Mouse (Mus musculus): Measurements from ENCODE around the gene Garnl3.

Gene Garnl3

DNA sequence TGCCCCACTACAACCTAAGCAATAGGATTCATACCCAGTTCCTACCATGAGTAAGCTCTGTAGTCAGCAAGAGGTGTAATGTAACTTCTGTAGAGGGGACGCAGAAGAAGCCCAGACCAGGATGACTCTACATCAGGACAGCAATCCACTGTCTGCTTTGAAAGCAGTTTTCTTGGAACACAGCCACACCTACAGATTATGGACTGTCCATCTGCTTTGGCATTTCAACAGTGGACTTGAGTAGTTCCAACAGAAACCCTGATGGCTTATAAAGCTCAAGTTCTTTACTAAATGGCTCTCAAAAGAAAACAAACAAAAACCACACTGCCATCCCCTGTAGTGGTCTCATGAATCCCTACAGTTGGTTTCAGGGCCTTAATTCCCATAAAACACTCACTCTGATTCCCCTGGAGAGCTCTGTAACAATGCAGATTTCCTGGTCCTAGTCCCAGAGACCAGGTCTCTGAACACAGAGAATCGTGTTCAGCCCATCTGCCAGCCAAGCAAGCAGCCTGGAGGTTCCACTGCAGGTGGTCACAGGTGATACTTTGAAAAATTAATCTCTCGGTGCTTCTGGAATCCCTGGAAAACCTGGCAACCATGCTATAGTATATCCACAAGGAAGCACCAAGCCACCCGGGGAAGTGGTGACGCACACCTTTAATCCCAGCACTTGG is 42.0 kb downstream of the Garnl3 start:
- DNase-seq (ENCODE audit: low read depth, low spot score): no peak

DNA sequence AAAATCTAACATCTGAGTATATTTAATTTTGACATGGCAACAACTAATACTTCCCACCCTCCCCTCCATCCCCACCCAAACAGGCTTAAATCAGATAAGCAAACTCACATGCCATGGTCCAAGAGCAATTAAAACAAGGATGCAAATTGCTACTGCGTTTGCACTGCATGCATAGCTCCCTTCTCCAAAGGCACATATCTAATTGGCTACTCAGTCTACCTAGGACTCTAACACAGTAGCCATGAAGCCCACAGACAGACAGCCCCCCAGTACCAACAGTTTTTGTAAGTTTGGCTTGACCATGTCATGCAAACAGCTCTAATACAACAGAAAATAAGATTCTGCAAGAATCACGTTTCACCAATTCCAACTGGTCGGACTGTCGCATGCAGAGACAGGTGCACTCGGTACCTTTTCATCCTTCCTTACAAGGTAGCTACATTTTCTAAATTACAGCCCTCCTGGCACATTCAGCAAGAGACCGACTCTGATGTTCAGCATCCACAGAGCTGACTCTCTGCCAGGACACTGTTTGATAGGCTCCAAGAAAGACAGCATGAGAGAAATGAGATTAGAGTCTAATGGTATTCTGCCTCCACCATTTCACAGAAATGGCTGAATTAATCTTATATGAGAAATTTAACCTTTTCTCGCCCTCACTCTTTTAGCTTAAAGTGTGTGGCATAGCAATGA is 44.6 kb downstream of the Garnl3 start:
- no peak for DNase-seq (ENCODE audit: low read depth, low spot score)

DNA sequence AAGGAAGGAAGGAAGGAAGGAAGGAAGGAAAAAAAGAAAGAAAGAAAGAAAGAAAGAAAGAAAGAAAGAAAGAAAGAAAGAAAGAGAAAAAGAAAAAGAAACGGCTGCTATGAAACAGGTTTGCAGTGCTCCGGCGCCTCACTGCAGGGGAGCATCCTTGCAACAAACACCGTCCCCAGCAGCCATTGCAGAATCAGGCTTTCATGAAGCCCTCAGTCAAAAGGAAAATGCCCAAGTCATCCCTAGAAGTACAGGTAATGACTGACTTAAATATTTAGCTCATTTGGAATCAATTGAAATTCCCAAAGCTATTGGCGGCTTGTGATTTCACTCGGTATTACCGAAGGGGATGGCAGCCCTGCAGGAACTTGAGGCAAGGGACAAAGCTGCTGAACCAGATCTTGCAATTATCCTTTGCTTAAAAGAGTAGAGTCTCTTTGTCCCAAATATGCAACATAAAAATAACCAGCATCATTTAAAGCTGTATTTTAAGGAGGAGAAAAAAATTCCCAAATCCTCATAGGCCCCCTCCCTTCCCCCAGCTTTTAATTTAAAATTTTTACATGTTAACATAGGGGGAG is 45.3 kb downstream of the Garnl3 start:
- peak; percentile 8 for DNase-seq (ENCODE audit: low read depth, low spot score)

DNA sequence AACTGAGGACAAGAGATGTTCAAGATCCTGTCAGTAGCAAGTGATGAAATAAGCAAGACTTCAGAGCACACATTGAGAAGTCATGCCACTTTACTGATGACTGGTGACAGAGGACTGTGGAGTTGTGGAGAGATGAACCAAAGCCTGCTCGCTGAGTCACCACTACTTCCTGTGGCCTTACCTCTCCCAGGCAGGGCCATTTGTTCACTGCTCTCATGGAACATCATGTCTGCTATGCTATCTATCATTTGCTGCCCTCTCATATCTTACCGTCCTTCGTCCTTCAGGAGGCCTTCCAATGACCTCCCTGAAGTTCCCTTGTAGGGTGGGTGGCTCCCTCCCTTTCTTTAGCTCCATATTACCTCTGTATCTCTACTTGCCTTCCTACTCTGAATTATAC is 47.2 kb downstream of the Garnl3 start:
- no peak for DNase-seq (ENCODE audit: low read depth, low spot score)

GRCm38 (mm10) chr2:33080166-33080565 is 51.3 kb downstream of the Garnl3 start:
- DNase-seq (ENCODE audit: low read depth, low spot score): no peak

DNA sequence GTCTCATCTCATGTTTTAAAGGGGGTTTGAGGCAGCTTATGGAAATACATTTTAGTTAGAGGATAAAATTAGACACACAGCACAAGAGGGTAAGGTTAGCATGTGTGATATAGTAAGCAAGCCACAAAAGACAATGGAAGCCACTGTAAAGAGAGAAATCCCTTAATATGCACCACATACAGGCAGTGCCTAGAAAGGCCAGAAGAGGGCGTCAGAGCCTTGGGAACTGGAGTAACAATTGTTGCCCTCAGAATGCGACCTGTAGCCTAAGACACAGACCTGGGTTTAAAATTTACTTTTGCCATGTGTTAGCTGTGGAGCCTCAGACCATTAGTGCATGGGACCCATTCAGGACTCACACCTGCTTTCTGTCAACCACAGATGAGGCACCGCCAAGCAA is 54.2 kb downstream of the Garnl3 start:
- DNase-seq (ENCODE audit: low read depth, low spot score): no peak

- DNase-seq (ENCODE audit: low read depth, low spot score): no peak
These were observed 56.5 kb downstream of the Garnl3 start for GRCm38 (mm10) chr2:33074931-33075330.

DNA sequence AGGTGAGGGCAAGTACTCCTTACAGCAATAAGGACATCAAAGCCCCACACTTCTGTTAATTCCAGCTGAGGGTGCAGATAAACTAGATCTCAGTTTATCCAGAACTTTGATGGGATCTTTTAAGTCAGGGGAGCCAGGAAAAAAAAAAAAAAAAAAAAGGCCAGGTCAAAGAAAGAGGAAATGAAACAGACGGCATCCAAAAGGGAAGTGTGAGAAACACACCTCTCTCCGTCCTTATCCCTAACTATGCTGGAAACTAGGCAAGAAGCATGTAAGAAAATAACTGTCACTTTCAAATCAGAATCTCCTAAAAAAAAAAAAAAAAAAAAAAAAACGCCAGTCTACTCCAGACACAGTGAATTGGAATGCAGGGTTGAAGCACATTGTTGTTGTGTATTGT is 57.3 kb downstream of the Garnl3 start:
- DNase-seq (ENCODE audit: low read depth, low spot score): no peak

DNA sequence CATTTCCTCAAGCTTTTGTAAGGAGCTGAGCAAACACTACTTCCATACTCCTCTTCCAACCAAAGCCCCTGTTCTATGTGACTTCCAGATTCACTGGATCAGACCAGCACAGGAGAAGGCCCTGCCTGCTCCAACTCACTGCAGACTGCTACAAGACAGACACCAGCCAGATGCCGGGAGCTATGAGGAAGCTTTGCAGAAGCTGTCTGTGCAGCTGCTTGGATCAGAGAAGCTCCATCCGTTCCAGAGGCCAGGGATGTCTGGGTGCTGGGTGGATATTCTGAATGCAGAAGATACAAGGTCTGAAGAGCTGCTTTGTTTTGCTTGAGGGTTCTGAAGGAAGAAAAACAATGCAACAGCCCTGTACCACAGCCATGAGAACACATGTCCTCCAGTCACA is 59.1 kb downstream of the Garnl3 start:
- DNase-seq (ENCODE audit: low read depth, low spot score): no peak

- DNase-seq (ENCODE audit: low read depth, low spot score): no peak
These were observed 65.8 kb downstream of the Garnl3 start for GRCm38 (mm10) chr2:33065610-33066009.

GRCm38 (mm10) chr2:33062744-33063143 is 68.7 kb downstream of the Garnl3 start:
- no peak for DNase-seq (ENCODE audit: low read depth, low spot score)

DNA sequence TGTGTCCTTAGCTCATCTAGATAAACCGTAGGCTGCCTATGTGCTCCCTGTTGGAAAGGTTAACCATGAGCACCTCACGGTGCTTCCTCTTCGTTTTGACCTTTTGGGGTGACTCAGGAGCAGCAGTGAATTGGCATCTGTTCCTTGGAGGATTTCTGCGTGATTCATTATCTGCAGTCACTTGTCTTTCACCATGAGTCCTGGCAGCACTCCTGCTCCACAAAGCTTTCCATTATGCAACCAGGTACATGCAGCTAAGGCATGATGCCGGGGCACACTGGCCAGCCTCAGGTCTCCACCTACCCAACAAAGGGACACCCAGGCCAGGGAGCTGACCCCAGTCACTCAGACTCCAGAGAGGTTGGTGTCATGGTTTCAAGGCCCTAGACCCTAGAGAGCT is 72.5 kb downstream of the Garnl3 start:
- no peak for DNase-seq (ENCODE audit: low read depth, low spot score)

GRCm38 (mm10) chr2:33057514-33057913 is 73.9 kb downstream of the Garnl3 start:
- DNase-seq (ENCODE audit: low read depth, low spot score): no peak

- DNase-seq (ENCODE audit: low read depth, low spot score): no peak
These were observed 77.5 kb downstream of the Garnl3 start for GRCm38 (mm10) chr2:33053966-33054365.

GRCm38 (mm10) chr2:33047360-33047759 is 84.1 kb downstream of the Garnl3 start:
- DNase-seq (ENCODE audit: low read depth, low spot score): no peak

GRCm38 (mm10) chr2:33046919-33047318 is 84.5 kb downstream of the Garnl3 start:
- no peak for DNase-seq (ENCODE audit: low read depth, low spot score)

DNA sequence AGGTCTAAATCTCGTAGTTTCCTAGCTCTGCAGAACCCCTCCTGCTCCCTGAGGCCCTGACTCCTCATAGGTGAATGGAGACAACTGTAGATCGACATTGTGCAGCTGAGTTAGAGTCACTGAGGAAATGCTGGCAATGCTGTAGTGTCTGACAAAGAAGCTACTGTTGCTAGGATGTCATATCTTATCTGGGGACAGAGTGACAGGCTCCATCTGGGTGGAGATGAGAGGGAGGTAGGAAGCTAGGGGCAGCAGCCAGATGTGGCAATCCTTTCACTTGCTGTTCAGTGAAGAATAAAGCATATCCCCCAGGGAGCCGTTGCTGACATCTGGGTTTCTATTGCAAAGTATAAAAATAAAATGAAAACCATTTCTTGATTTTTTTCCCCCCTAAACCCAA is 85.6 kb downstream of the Garnl3 start:
- no peak for DNase-seq (ENCODE audit: low read depth, low spot score)

GRCm38 (mm10) chr2:33042781-33043180 is 88.7 kb downstream of the Garnl3 start:
- no peak for DNase-seq (ENCODE audit: low read depth, low spot score)

DNA sequence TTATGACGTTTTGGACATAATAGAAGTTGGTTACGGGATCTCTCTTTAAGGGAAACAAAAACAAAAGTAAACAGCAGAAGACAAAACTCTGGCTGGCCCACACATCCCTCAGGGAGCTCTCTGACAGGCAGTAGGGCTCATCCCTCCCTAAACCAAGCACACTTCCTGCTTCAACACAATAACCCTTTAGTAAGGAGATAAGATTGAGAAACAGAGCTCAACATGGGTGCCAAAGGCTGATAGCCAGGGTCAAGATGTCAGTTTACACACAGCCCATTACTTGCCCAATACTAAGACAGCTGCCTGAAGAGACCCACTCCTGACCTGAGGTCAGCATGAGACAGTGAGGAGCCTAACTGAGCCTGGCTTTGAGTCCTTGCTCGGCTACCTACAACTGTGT is 89.9 kb downstream of the Garnl3 start:
- no peak for DNase-seq (ENCODE audit: low read depth, low spot score)

- DNase-seq (ENCODE audit: low read depth, low spot score): peak; percentile 34
These were observed 94.0 kb downstream of the Garnl3 start for GRCm38 (mm10) chr2:33037429-33037828.

DNA sequence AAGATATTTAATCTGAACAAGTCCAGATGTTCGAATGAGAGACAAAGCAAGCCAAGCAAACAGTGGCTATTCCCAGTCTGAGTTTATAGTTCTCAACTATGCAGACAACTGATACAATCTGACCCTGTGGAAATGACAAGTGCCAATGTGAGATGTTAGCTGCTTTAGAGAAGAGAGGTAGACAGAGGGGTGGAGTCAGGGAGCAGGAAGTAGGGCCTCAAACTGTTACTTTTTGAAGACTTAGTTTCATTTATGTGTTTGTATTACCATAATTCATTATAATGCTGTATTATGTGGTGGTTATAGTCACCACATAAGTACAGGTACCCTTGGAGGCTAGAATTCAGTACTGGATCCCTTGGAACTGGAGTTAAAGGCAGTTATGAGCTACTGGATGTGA is 96.2 kb downstream of the Garnl3 start:
- no peak for DNase-seq (ENCODE audit: low read depth, low spot score)

DNA sequence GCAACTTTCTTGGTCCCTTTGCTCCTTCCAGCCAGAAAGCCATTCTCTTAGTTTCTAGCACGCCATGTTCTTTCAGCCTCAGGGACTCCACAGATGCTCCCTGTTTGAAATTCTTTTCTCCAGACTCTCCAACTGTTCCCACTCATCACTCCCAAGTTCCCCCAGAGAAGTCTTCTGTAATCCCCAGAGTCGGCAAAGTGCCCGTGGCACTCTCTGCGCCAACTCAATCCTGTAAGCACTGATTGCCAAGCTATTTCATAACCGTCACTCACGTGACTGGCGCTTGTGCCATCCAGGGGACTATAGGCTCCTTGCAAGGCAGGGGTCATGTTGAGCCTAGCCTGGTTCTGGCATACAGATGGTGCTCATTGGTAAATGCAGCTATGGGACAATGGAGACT is 98.2 kb downstream of the Garnl3 start:
- peak; percentile 32 for DNase-seq (ENCODE audit: low read depth, low spot score)

- DNase-seq (ENCODE audit: low read depth, low spot score): no peak
These were observed 98.9 kb downstream of the Garnl3 start for GRCm38 (mm10) chr2:33032391-33033062.
